Mouse (Mus musculus) C2C12 (cell line): ENCODE measurements at regions not wholly inside any gene's neighbourhood (a gene's known extent, or its start where the extent isn't known, plus 50 kb on each side); places are given as distances from the start of the nearest gene placed in this dataset.

Experiments used
- CEBPB ChIP-seq: IDR thresholded peaks from one replicate; pipeline ENCODE4 v1.6.1; 2011; ENCODE audit warnings: low read depth, mild to moderate bottlenecking, control low read depth, moderate library complexity
- CTCF ChIP-seq: IDR thresholded peaks from one replicate; pipeline ENCODE4 v1.5.1; 2011; ENCODE audit not compliant: control insufficient read depth, insufficient read depth, insufficient read length
- MAX ChIP-seq: IDR thresholded peaks from one replicate; pipeline ENCODE4 v1.6.1; 2011; ENCODE audit warnings: mild to moderate bottlenecking, control low read depth
- USF1 ChIP-seq: IDR thresholded peaks from one replicate; pipeline ENCODE4 v1.6.1; 2011; ENCODE audit warnings: low read depth, mild to moderate bottlenecking, control low read depth, moderate library complexity

- TF ChIP-seq CTCF, result no peak
- TF ChIP-seq CEBPB, result no peak
- no peak for TF ChIP-seq USF1
- no peak for TF ChIP-seq MAX
Observed at GRCm38 (mm10) chr2:162784176-162784813, 123.3 kb upstream of the Ptprt start.
